Mouse (Mus musculus) heart, postnatal 0 days (tissue): Measurements from ENCODE around the gene Tspan18. TPM values are rescaled to one million over a fixed set of nuclear protein-coding genes. Genes with fewer than 3 reads are reported as not detected.
A peak's percentile ranks its signal among the peaks of the same experiment; 100 is the strongest.

Experiments used
- ATAC-seq: fragments of 200-750 bp; cut with Nextera tagmentation; 2 replicates; pipeline ENCODE4 v1.8.0; 2017; ENCODE audit warnings: low read depth, moderate number of reproducible peaks, moderate library complexity; ENCODE audit not compliant: insufficient read depth
- DNase-seq: peaks from one replicate; pipeline ENCODE4 v3.0.0-alpha.2; 2016; ENCODE audit warnings: low spot score
- H3K27ac ChIP-seq: fragments of 300-500 bp; sonication (generic); 2 replicates; pipeline ENCODE4 v1.5.1; 2014; ENCODE audit warnings: low read depth, mild to moderate bottlenecking
- H3K27me3 ChIP-seq: fragments of 300-500 bp; sonication (generic); 2 replicates; pipeline ENCODE4 v1.6.1; 2014; ENCODE audit warnings: low read length, mixed read lengths; ENCODE audit not compliant: control insufficient read depth, insufficient read depth
- H3K36me3 ChIP-seq: fragments of 300-500 bp; sonication (generic); replicated peaks from 2 replicates; pipeline ENCODE4 v1.6.1; 2014; ENCODE audit warnings: low read length, mixed read lengths; ENCODE audit not compliant: control insufficient read depth, insufficient read depth
- H3K4me1 ChIP-seq: fragments of 300-500 bp; sonication (generic); 2 replicates; pipeline ENCODE4 v1.6.1; 2014; ENCODE audit warnings: antibody characterized with exemption; ENCODE audit not compliant: control insufficient read depth, insufficient read depth
- H3K4me2 ChIP-seq: fragments of 300-500 bp; sonication (generic); 2 replicates; pipeline ENCODE4 v1.6.1; 2014; ENCODE audit warnings: low read depth, mild to moderate bottlenecking, low read length, moderate library complexity
- H3K4me3 ChIP-seq: fragments of 300-500 bp; sonication (generic); 2 replicates; pipeline ENCODE4 v1.5.1; 2014; ENCODE audit warnings: low read depth, low read length
- H3K9ac ChIP-seq: fragments of 300-500 bp; sonication (generic); replicated peaks from 2 replicates; pipeline ENCODE4 v1.6.1; 2014; ENCODE audit warnings: low read depth, low read length, mixed read lengths
- H3K9me3 ChIP-seq: fragments of 300-500 bp; sonication (generic); replicated peaks from 2 replicates; pipeline ENCODE4 v1.6.1; 2016; ENCODE audit warnings: low read length; ENCODE audit not compliant: control insufficient read depth
- CTCF ChIP-seq: IDR thresholded peaks from 2 replicates; pipeline ENCODE4 v1.5.1; 2016; ENCODE audit warnings: antibody characterized with exemption, control low read depth, low read depth
- EP300 ChIP-seq: IDR thresholded peaks from 2 replicates; pipeline ENCODE4 v1.6.1; 2016; ENCODE audit warnings: antibody characterized with exemption, low read depth
- WGBS: fragments of 180-500 bp; shearing (Covaris S2); extraction: QIAGEN DNeasy Blood & Tissue Kit; methylation state at CpG from one replicate; pipeline ENCODE4 v1.1.7; 2014; 5-methylcytosine and 5-hydroxymethylcytosine counted together
- polyA plus RNA-seq: library from polyadenylated mRNA; unstranded; fragments of >200 nt; fragmentation: Nextera tagmentation; extraction: Ambion mirVana; gene quantifications from 2 replicates; pipeline ENCODE4 v1.2.1, GENCODE M21; 2015
- total RNA-seq: library from RNA; depleted of rRNA; stranded (reverse); fragments of >200 nt; gene quantifications from 2 replicates; pipeline ENCODE4 v1.2.3, GENCODE M21; 2014; ENCODE audit warnings: low replicate concordance

The Tspan18 gene
- total and polyA plus RNA-seq, 2 experiments from 2014 or later = 39.8 to 64.4 TPM

GRCm38 (mm10) chr2:93372872-93373271 is 38.6 kb upstream of the Tspan18 start:
- H3K27ac ChIP-seq = no peak overlapping the region
- 97% methylated on average over 10 of the region's 10 CpGs for WGBS
- H3K4me2 ChIP-seq = no peak overlapping the region
- TF ChIP-seq CTCF = no peak
- TF ChIP-seq EP300 = no peak
- no peaks in the 10 kb centered on the region; the same call in 1 of the 2 replicates for H3K4me1 ChIP-seq
- no peaks in the 10 kb centered on the region; the same call in 1 of the 2 replicates for H3K9me3 ChIP-seq
- no peaks in the 10 kb centered on the region for H3K36me3 ChIP-seq
- H3K27me3 ChIP-seq = no peaks in the 10 kb centered on the region
- no peak overlapping the region for H3K9ac ChIP-seq
- no peak for DNase-seq
- ATAC-seq = no peak
- H3K4me3 ChIP-seq = no peak overlapping the region

- 27% methylated on average over 4 of the region's 6 CpGs for WGBS
- no peak for DNase-seq
- Histone ChIP-seq H3K9ac (no peak overlapping the region), H3K4me2 (no peak overlapping the region), H3K36me3 (no peaks in the 10 kb centered on the region), H3K4me1 (no peaks in the 10 kb centered on the region; the same call in 1 of the 2 replicates), H3K9me3 (no peaks in the 10 kb centered on the region; the same call in 1 of the 2 replicates), H3K4me3 (no peak overlapping the region), H3K27me3 (no peaks in the 10 kb centered on the region), H3K27ac (peak overlapping the region; percentile 34; the same call in 1 of the 2 replicates)
- peak; percentile 41; the same call in 1 of the 2 replicates for ATAC-seq
- TF ChIP-seq EP300 (no peak), CTCF (no peak)
Observed at GRCm38 (mm10) chr2:93372097-93372571, 37.8 kb upstream of the Tspan18 start.

GRCm38 (mm10) chr2:93368954-93369353 is 34.6 kb upstream of the Tspan18 start:
- Histone ChIP-seq H3K27me3 (no peaks in the 10 kb centered on the region), H3K9ac (no peak overlapping the region), H3K36me3 (no peaks in the 10 kb centered on the region), H3K4me3 (no peak overlapping the region), H3K4me1 (no peaks in the 10 kb centered on the region; the same call in 1 of the 2 replicates), H3K4me2 (no peak overlapping the region), H3K27ac (no peak overlapping the region), H3K9me3 (no peaks in the 10 kb centered on the region)
- 42% methylated on average over 8 of the region's 8 CpGs for WGBS
- TF ChIP-seq CTCF (no peak), EP300 (no peak)
- no peak for ATAC-seq
- no peak for DNase-seq

DNA sequence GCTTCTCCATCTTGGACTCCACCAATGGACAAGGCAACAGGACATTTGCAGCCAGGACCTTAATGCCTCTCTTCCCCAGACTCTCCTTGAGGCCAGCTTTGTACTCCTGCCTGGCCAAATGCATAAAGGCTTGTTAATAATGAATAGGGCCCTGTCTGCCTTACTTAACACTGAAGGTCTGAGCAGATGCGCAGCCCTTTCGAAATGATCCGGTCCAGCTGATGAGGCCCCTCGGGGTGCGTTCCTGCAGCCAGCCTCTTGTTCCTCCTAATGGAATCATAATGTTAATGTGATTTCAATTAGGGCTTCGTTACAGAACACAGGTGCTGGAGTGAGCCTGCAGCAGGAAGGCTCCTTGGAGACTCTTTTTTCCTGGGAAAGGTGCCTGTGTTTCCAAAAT is 33.7 kb upstream of the Tspan18 start:
- no peaks in the 10 kb centered on the region for H3K27me3 ChIP-seq
- TF ChIP-seq CTCF (no peak), EP300 (no peak)
- H3K4me1 ChIP-seq = no peaks in the 10 kb centered on the region; the same call in 1 of the 2 replicates
- no peak overlapping the region for H3K4me3 ChIP-seq
- H3K27ac ChIP-seq = no peak overlapping the region
- H3K9ac ChIP-seq = no peak overlapping the region
- WGBS = 85% methylated on average over 6 of the region's 6 CpGs
- DNase-seq = no peak
- no peaks in the 10 kb centered on the region for H3K9me3 ChIP-seq
- no peaks in the 10 kb centered on the region for H3K36me3 ChIP-seq
- ATAC-seq = no peak
- no peak overlapping the region for H3K4me2 ChIP-seq

- Histone ChIP-seq H3K9ac (no peak overlapping the region), H3K27me3 (no peaks in the 10 kb centered on the region), H3K9me3 (no peaks in the 10 kb centered on the region), H3K4me1 (no peaks in the 10 kb centered on the region; the same call in 1 of the 2 replicates), H3K4me3 (no peak overlapping the region), H3K27ac (no peak overlapping the region), H3K36me3 (no peaks in the 10 kb centered on the region), H3K4me2 (no peak overlapping the region)
- ATAC-seq (no peak), DNase-seq (no peak)
- TF ChIP-seq CTCF (no peak), EP300 (no peak)
- WGBS = 54% methylated on average over 9 of the region's 9 CpGs
Observed at GRCm38 (mm10) chr2:93365411-93365810, 31.1 kb upstream of the Tspan18 start.

DNA sequence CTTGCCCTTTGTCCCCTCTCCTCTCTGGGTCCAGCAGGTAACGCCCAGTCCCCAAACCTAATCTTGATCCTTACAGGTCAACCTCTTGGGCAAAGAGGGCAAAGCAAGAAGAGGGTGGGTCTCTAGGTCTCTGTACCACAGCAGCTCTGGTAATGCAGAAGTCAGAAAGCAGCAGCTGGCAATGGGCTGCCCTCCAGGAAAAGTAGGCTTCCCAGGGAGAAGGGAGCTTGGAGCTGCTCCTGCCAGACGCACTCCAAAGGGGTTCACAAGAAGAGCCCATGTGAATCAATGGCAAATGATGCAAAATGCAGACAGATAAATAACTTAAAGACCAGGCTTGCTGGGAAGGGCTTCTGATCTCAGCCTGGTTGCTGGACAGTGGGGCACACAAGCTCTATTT is 30.6 kb upstream of the Tspan18 start:
- Histone ChIP-seq H3K9me3 (no peaks in the 10 kb centered on the region), H3K4me2 (no peak overlapping the region), H3K27ac (no peak overlapping the region), H3K9ac (no peak overlapping the region), H3K4me3 (no peak overlapping the region), H3K4me1 (no peaks in the 10 kb centered on the region; the same call in 1 of the 2 replicates), H3K36me3 (no peaks in the 10 kb centered on the region), H3K27me3 (no peaks in the 10 kb centered on the region)
- no peak for ATAC-seq
- WGBS = 62% methylated on average over 2 of the region's 2 CpGs
- no peak for TF ChIP-seq CTCF
- TF ChIP-seq EP300 = no peak
- DNase-seq = no peak
